9 mouse cellular contexts compared by ENCODE assay signal in genomic region chr6:47395465-47396337, GRCm38 (mm10). TPM values are rescaled to one million over a fixed set of nuclear protein-coding genes. Genes with fewer than 3 reads are reported as not detected.
DNase-seq lines count a peak whose midpoint lies in the region; ATAC-seq lines count a peak whose summit lies in the region.
"Had no signal": no experiment of that assay in that cellular context is flagged by ENCODE, and none has a peak within 500 bp of the region (broad histone marks: within the 10 kb centered on the region; RNA-seq: fewer than 3 reads in every experiment).

No protein-coding gene starts in this region.

- no peak overlapping the region for H3K9ac ChIP-seq in embryonic facial prominence, embryonic 14.5 days (ENCODE audit: low read depth, low read length)
- H3K9ac ChIP-seq: neural tube, embryonic 12.5 days had no signal

- H3K36me3 ChIP-seq in embryonic facial prominence, embryonic 14.5 days (ENCODE audit: control insufficient read depth, insufficient read depth, low read length) = no peaks in the 10 kb centered on the region
- H3K36me3 ChIP-seq: neural tube, embryonic 12.5 days had no signal

- no peak overlapping the region for H3K4me3 ChIP-seq in embryonic facial prominence, embryonic 14.5 days (ENCODE audit: low read depth, low read length)
- H3K4me3 ChIP-seq: neural tube, embryonic 12.5 days had no signal

- no peak overlapping the region for H3K4me2 ChIP-seq in embryonic facial prominence, embryonic 14.5 days (ENCODE audit: low read depth, low read length)
- H3K4me2 ChIP-seq: neural tube, embryonic 12.5 days had no signal

- no peak overlapping the region for H3K27ac ChIP-seq in embryonic facial prominence, embryonic 14.5 days (replicated peaks; ENCODE audit: low read depth, low read length)
- H3K27ac ChIP-seq: neural tube, embryonic 12.5 days had no signal

- peaks cover 4% of the 10 kb centered on the region; the same call in 1 of the 2 replicates for H3K4me1 ChIP-seq in embryonic facial prominence, embryonic 14.5 days (ENCODE audit: control insufficient read depth, insufficient read depth, low read length)
- H3K4me1 ChIP-seq: neural tube, embryonic 12.5 days had no signal

- 36% methylated on average over 5 of the region's 5 CpGs for WGBS in embryonic facial prominence, embryonic 14.5 days

- H3K9me3 ChIP-seq in embryonic facial prominence, embryonic 14.5 days (ENCODE audit: control insufficient read depth, low read length) = no peaks in the 10 kb centered on the region
- H3K9me3 ChIP-seq: neural tube, embryonic 12.5 days had no signal

- DNase-seq in gastrocnemius, adult 18-20 months (ENCODE audit: low spot score) = peak; percentile 63
- DNase-seq in gastrocnemius, postnatal 25 days = no peak
- DNase-seq in A20 (ENCODE audit: low read depth, low spot score) = peak; percentile 63
- peak; percentile 69 for DNase-seq in adrenal gland, adult 2 months
- DNase-seq in embryonic facial prominence, embryonic 14.5 days (ENCODE audit: low spot score) = no peak
- DNase-seq in kidney, postnatal 10 days = peak; percentile 51
- DNase-seq in skeletal muscle tissue, adult 2 months (ENCODE audit: low read depth, low spot score) = peak; percentile 32
- DNase-seq in frontal cortex, postnatal 14 days (ENCODE audit: low spot score in 2 of 2) = no peak

- H3K27me3 ChIP-seq in embryonic facial prominence, embryonic 14.5 days (replicated peaks; ENCODE audit: control insufficient read depth, insufficient read depth, low read length) = no peaks in the 10 kb centered on the region
- H3K27me3 ChIP-seq: neural tube, embryonic 12.5 days had no signal

- peak; percentile 22; the same call in 1 of the 2 replicates for ATAC-seq in embryonic facial prominence, embryonic 14.5 days (ENCODE audit: low read depth)

RNA-seq across cellular contexts. Expression of gene Cul1, which starts 57.5 kb away (rescaled TPM):
- total RNA-seq in gastrocnemius, adult 18-20 months (2021) = 10 to 100 TPM; 66.2 to 70.8 TPM
- total RNA-seq in gastrocnemius, postnatal 25 days (2021) = 10 to 100 TPM; 57.2 to 57.4 TPM
- total RNA-seq in adrenal gland, adult 2 months (2021) = 100 to 1,000 TPM in 1 of 2 experiments, 10 to 100 TPM in 1; 89.9 to 107 TPM
- polyA plus RNA-seq in adrenal gland, adult 2 months (2012; rRNA removed) = 7.4 and 9.2 TPM in 2 replicates
- 132 and 142 TPM in 2 replicates for polyA plus RNA-seq in embryonic facial prominence, embryonic 14.5 days (2014; fragmentation: Nextera tagmentation; extraction: Ambion mirVana)

Comparison
In these comparisons a context has a peak if more than half of its experiments do, and no peak if none do; other contexts are left out.
1. DNase-seq: peak in gastrocnemius, adult 18-20 months (single experiment), A20 (single experiment), adrenal gland, adult 2 months (single experiment), kidney, postnatal 10 days (single experiment) and skeletal muscle tissue, adult 2 months (single experiment); none in gastrocnemius, postnatal 25 days (single experiment), embryonic facial prominence, embryonic 14.5 days (single experiment) and frontal cortex, postnatal 14 days (0 of 2).